Mouse (Mus musculus) neural tube, embryonic 14.5 days (tissue): ENCODE measurements around the gene Mttp. TPM values are rescaled to one million over a fixed set of nuclear protein-coding genes. Genes with fewer than 3 reads are reported as not detected.

ENCODE experiments used
- ATAC-seq: fragments of 200-750 bp; cut with Nextera tagmentation; 2 replicates; pipeline ENCODE4 v1.8.0; 2017; ENCODE audit warnings: low read depth, mild to moderate bottlenecking, moderate TSS enrichment, moderate library complexity
- H3K27ac ChIP-seq: fragments of 300-500 bp; sonication (generic); 2 replicates; pipeline ENCODE4 v1.5.1; 2014; ENCODE audit warnings: low read depth, mild to moderate bottlenecking, control low read depth, low read length, moderate library complexity, mixed read lengths
- H3K27me3 ChIP-seq: fragments of 300-500 bp; sonication (generic); 2 replicates; pipeline ENCODE4 v1.6.1; 2014; ENCODE audit warnings: low read length; ENCODE audit not compliant: control insufficient read depth, insufficient read depth
- H3K36me3 ChIP-seq: fragments of 300-500 bp; sonication (generic); 2 replicates; pipeline ENCODE4 v1.6.1; 2014; ENCODE audit warnings: low read length, mixed read lengths; ENCODE audit not compliant: control insufficient read depth, insufficient read depth
- H3K4me1 ChIP-seq: fragments of 300-500 bp; sonication (generic); 2 replicates; pipeline ENCODE4 v1.6.1; 2014; ENCODE audit warnings: low read length; ENCODE audit not compliant: control insufficient read depth, insufficient read depth
- H3K4me2 ChIP-seq: fragments of 300-500 bp; sonication (generic); 2 replicates; pipeline ENCODE4 v1.6.1; 2014; ENCODE audit warnings: mild to moderate bottlenecking, low read depth, low read length, control low read depth
- H3K4me3 ChIP-seq: fragments of 300-500 bp; sonication (generic); 2 replicates; pipeline ENCODE4 v1.5.1; 2014; ENCODE audit warnings: low read depth, low read length, control low read depth, mixed read lengths
- H3K9ac ChIP-seq: fragments of 300-500 bp; sonication (generic); replicated peaks from 2 replicates; pipeline ENCODE4 v1.6.1; 2014; ENCODE audit warnings: low read depth, mild to moderate bottlenecking, control low read depth, low read length, mixed read lengths
- H3K9me3 ChIP-seq: fragments of 300-500 bp; sonication (generic); 2 replicates; pipeline ENCODE4 v1.6.1; 2016; ENCODE audit warnings: low read length; ENCODE audit not compliant: control insufficient read depth
- WGBS: fragments of 180-500 bp; shearing (Covaris S2); extraction: QIAGEN DNeasy Blood & Tissue Kit; methylation state at CpG from one replicate; pipeline ENCODE4 v1.1.7; 2014; 5-methylcytosine and 5-hydroxymethylcytosine counted together
- polyA plus RNA-seq: library from polyadenylated mRNA; unstranded; fragments of >200 nt; fragmentation: Nextera tagmentation; extraction: Ambion mirVana; gene quantifications from 2 replicates; pipeline ENCODE4 v1.2.1, GENCODE M21; 2014

The Mttp gene
- polyA plus RNA-seq, 1 experiment from 2014 or later = 9.0 TPM

GRCm38 (mm10) chr3:138078701-138079100, 66.1 kb downstream of the Mttp start:
- H3K9me3 ChIP-seq = no peaks in the 10 kb centered on the region
- 92% methylated on average over 1 of the region's 1 CpGs for WGBS
- ATAC-seq = no peak
- H3K4me1 ChIP-seq = no peaks in the 10 kb centered on the region
- H3K27me3 ChIP-seq = no peaks in the 10 kb centered on the region
- H3K36me3 ChIP-seq = no peaks in the 10 kb centered on the region
- no peak overlapping the region for H3K4me2 ChIP-seq
- no peak overlapping the region for H3K9ac ChIP-seq
- H3K4me3 ChIP-seq = no peak overlapping the region
- no peak overlapping the region for H3K27ac ChIP-seq

GRCm38 (mm10) chr3:138077476-138078340, 67.1 kb downstream of the Mttp start:
- Histone ChIP-seq H3K36me3 (no peaks in the 10 kb centered on the region), H3K27ac (no peak overlapping the region), H3K4me2 (no peak overlapping the region), H3K4me3 (no peak overlapping the region), H3K4me1 (no peaks in the 10 kb centered on the region), H3K27me3 (no peaks in the 10 kb centered on the region), H3K9ac (no peak overlapping the region), H3K9me3 (no peaks in the 10 kb centered on the region)
- ATAC-seq = no peak
- WGBS = 84% methylated on average over 11 of the region's 11 CpGs

- no peak overlapping the region for H3K9ac ChIP-seq
- peak; percentile 82; the same call in 1 of the 2 replicates for ATAC-seq
- no peaks in the 10 kb centered on the region for H3K9me3 ChIP-seq
- WGBS = 54% methylated on average over 8 of the region's 8 CpGs
- no peaks in the 10 kb centered on the region for H3K27me3 ChIP-seq
- no peaks in the 10 kb centered on the region for H3K4me1 ChIP-seq
- H3K4me2 ChIP-seq = no peak overlapping the region
- no peak overlapping the region for H3K4me3 ChIP-seq
- no peak overlapping the region for H3K27ac ChIP-seq
- no peaks in the 10 kb centered on the region for H3K36me3 ChIP-seq
These were observed 69.6 kb downstream of the Mttp start for GRCm38 (mm10) chr3:138075209-138075608.

- ATAC-seq = no peak
- H3K27ac ChIP-seq = no peak overlapping the region
- H3K9me3 ChIP-seq = no peaks in the 10 kb centered on the region
- H3K4me1 ChIP-seq = no peaks in the 10 kb centered on the region
- 100% methylated on average over 1 of the region's 1 CpGs for WGBS
- no peak overlapping the region for H3K4me3 ChIP-seq
- H3K4me2 ChIP-seq = no peak overlapping the region
- no peaks in the 10 kb centered on the region for H3K27me3 ChIP-seq
- H3K36me3 ChIP-seq = no peaks in the 10 kb centered on the region
- no peak overlapping the region for H3K9ac ChIP-seq
These were observed 70.6 kb downstream of the Mttp start for GRCm38 (mm10) chr3:138074214-138074613.

GRCm38 (mm10) chr3:138071476-138072073, 73.2 kb downstream of the Mttp start:
- no peak overlapping the region for H3K9ac ChIP-seq
- no peaks in the 10 kb centered on the region for H3K4me1 ChIP-seq
- no peaks in the 10 kb centered on the region for H3K27me3 ChIP-seq
- H3K36me3 ChIP-seq = no peaks in the 10 kb centered on the region
- WGBS = 93% methylated on average over 10 of the region's 10 CpGs
- no peaks in the 10 kb centered on the region for H3K9me3 ChIP-seq
- no peak overlapping the region for H3K27ac ChIP-seq
- no peak for ATAC-seq
- H3K4me2 ChIP-seq = no peak overlapping the region
- H3K4me3 ChIP-seq = no peak overlapping the region

- H3K27ac ChIP-seq = no peak overlapping the region
- no peak overlapping the region for H3K4me3 ChIP-seq
- no peaks in the 10 kb centered on the region for H3K9me3 ChIP-seq
- H3K9ac ChIP-seq = no peak overlapping the region
- ATAC-seq = no peak
- H3K4me1 ChIP-seq = no peaks in the 10 kb centered on the region
- H3K36me3 ChIP-seq = no peaks in the 10 kb centered on the region
- WGBS = 4% methylated on average over 1 of the region's 1 CpGs
- no peak overlapping the region for H3K4me2 ChIP-seq
- H3K27me3 ChIP-seq = no peaks in the 10 kb centered on the region
These were observed 73.8 kb downstream of the Mttp start for GRCm38 (mm10) chr3:138071004-138071403.

- H3K36me3 ChIP-seq = no peaks in the 10 kb centered on the region
- WGBS = 79% methylated on average over 18 of the region's 18 CpGs
- no peak for ATAC-seq
These were observed 74.8 kb downstream of the Mttp start for GRCm38 (mm10) chr3:138069756-138070511.

GRCm38 (mm10) chr3:138068103-138068502, 76.7 kb downstream of the Mttp start:
- ATAC-seq = no peak

More at GRCm38 (mm10) chr3:138069756-138070511, 74.8 kb downstream of the Mttp start:
- no peak overlapping the region for H3K4me3 ChIP-seq
- H3K4me2 ChIP-seq = no peak overlapping the region
- H3K27ac ChIP-seq = no peak overlapping the region
- no peaks in the 10 kb centered on the region for H3K9me3 ChIP-seq
- H3K4me1 ChIP-seq = no peaks in the 10 kb centered on the region
- H3K27me3 ChIP-seq = no peaks in the 10 kb centered on the region
- H3K9ac ChIP-seq = no peak overlapping the region

More at GRCm38 (mm10) chr3:138068103-138068502, 76.7 kb downstream of the Mttp start:
- Histone ChIP-seq H3K9ac (no peak overlapping the region), H3K27me3 (no peaks in the 10 kb centered on the region), H3K4me1 (0 out of 2 replicates have a peak, but pooled peaks cover 2% of the 10 kb centered on the region), H3K4me3 (no peak overlapping the region), H3K36me3 (no peaks in the 10 kb centered on the region), H3K27ac (no peak overlapping the region), H3K4me2 (no peak overlapping the region), H3K9me3 (no peaks in the 10 kb centered on the region)
- WGBS = 95% methylated on average over 12 of the region's 12 CpGs
